Mouse (Mus musculus): ENCODE measurements at regions not wholly inside any gene's neighbourhood (a gene's known extent, or its start where the extent isn't known, plus 50 kb on each side); places are given as distances from the start of the nearest gene placed in this dataset.

- intact Hi-C loops (cut with DNase I) = no loop called here
- TF ChIP-seq CTCF (IDR thresholded peaks at IDR 0.05) = no peak
- no peak for DNase-seq
- H3K27ac ChIP-seq = no peak overlapping the region
- no peak overlapping the region for H3K4me3 ChIP-seq
Measured at GRCm38 (mm10) chr7:70870841-70871534, 480.3 kb downstream of the Gm10295 start.

GRCm38 (mm10) chr7:70869125-70869524 is 482.2 kb downstream of the Gm10295 start:
- Histone ChIP-seq H3K27ac (no peak overlapping the region), H3K4me3 (no peak overlapping the region)
- DNase-seq = no peak
- intact Hi-C loops (cut with DNase I) = no loop called here
- TF ChIP-seq CTCF (IDR thresholded peaks at IDR 0.05) = no peak

- Histone ChIP-seq H3K27ac (no peak overlapping the region), H3K4me3 (no peak overlapping the region)
- TF ChIP-seq CTCF (IDR thresholded peaks at IDR 0.05) = no peak
- no peak for DNase-seq
- intact Hi-C loops (cut with DNase I) = no loop called here
Measured at GRCm38 (mm10) chr7:70859957-70860356, 491.3 kb downstream of the Gm10295 start.

GRCm38 (mm10) chr7:70850726-70851125 is 484.2 kb upstream of the Nr2f2 start:
- TF ChIP-seq CTCF (IDR thresholded peaks at IDR 0.05) = no peak
- peak overlapping the region; percentile 68 for H3K27ac ChIP-seq
- no peak overlapping the region for H3K4me3 ChIP-seq
- intact Hi-C loops (cut with DNase I) = no loop called here
- peak; percentile 32 for DNase-seq

GRCm38 (mm10) chr7:70848016-70848776 is 481.7 kb upstream of the Nr2f2 start:
- Histone ChIP-seq H3K27ac (peak overlapping the region; percentile 32), H3K4me3 (no peak overlapping the region)
- intact Hi-C loops (cut with DNase I) = no loop called here
- DNase-seq = no peak
- TF ChIP-seq CTCF (IDR thresholded peaks at IDR 0.05) = no peak

- intact Hi-C loops (cut with DNase I) = no loop called here
- DNase-seq = no peak
- TF ChIP-seq CTCF (IDR thresholded peaks at IDR 0.05) = no peak
- H3K4me3 ChIP-seq = no peak overlapping the region
- peak overlapping the region; percentile 32 for H3K27ac ChIP-seq
Measured at GRCm38 (mm10) chr7:70847450-70847993, 481.0 kb upstream of the Nr2f2 start.

GRCm38 (mm10) chr7:70846076-70846475 is 479.5 kb upstream of the Nr2f2 start:
- DNase-seq = no peak
- H3K4me3 ChIP-seq = no peak overlapping the region
- TF ChIP-seq CTCF (IDR thresholded peaks at IDR 0.05) = no peak
- intact Hi-C loops (cut with DNase I) = no loop called here
- peak overlapping the region; percentile 13; the same call in 1 of the 2 replicates for H3K27ac ChIP-seq

- no peak for TF ChIP-seq CTCF (IDR thresholded peaks at IDR 0.05)
- Histone ChIP-seq H3K27ac (no peak overlapping the region), H3K4me3 (no peak overlapping the region)
- intact Hi-C loops (cut with DNase I) = no loop called here
- DNase-seq = no peak
Measured at GRCm38 (mm10) chr7:70840142-70840541, 473.6 kb upstream of the Nr2f2 start.

- no peak overlapping the region for H3K4me3 ChIP-seq
- DNase-seq = no peak
- H3K27ac ChIP-seq = no peak overlapping the region
- TF ChIP-seq CTCF (IDR thresholded peaks at IDR 0.05) = no peak
- intact Hi-C loops (cut with DNase I) = no loop called here
Measured at GRCm38 (mm10) chr7:70839190-70839589, 472.7 kb upstream of the Nr2f2 start.

- TF ChIP-seq CTCF (IDR thresholded peaks at IDR 0.05) = no peak
- intact Hi-C loops (cut with DNase I) = no loop called here
- no peak overlapping the region for H3K4me3 ChIP-seq
- DNase-seq = no peak
- no peak overlapping the region for H3K27ac ChIP-seq
Measured at GRCm38 (mm10) chr7:70834787-70835461, 468.4 kb upstream of the Nr2f2 start.

GRCm38 (mm10) chr7:70828486-70829195 is 462.1 kb upstream of the Nr2f2 start:
- TF ChIP-seq CTCF (IDR thresholded peaks at IDR 0.05) = no peak
- no peak overlapping the region for H3K4me3 ChIP-seq

GRCm38 (mm10) chr7:70826074-70826473 is 459.5 kb upstream of the Nr2f2 start:
- no peak for TF ChIP-seq CTCF (IDR thresholded peaks at IDR 0.05)
- no peak overlapping the region; the same call in 1 of the 2 replicates for H3K27ac ChIP-seq
- intact Hi-C loops (cut with DNase I) = no loop called here
- no peak for DNase-seq
- H3K4me3 ChIP-seq = no peak overlapping the region

More at GRCm38 (mm10) chr7:70828486-70829195, 462.1 kb upstream of the Nr2f2 start:
- intact Hi-C loops (cut with DNase I) = no loop called here
- DNase-seq = no peak
- H3K27ac ChIP-seq = 0 out of 2 replicates have a peak overlapping the region, but pooled peaks have one; percentile 12
